In the genomic region with DNA sequence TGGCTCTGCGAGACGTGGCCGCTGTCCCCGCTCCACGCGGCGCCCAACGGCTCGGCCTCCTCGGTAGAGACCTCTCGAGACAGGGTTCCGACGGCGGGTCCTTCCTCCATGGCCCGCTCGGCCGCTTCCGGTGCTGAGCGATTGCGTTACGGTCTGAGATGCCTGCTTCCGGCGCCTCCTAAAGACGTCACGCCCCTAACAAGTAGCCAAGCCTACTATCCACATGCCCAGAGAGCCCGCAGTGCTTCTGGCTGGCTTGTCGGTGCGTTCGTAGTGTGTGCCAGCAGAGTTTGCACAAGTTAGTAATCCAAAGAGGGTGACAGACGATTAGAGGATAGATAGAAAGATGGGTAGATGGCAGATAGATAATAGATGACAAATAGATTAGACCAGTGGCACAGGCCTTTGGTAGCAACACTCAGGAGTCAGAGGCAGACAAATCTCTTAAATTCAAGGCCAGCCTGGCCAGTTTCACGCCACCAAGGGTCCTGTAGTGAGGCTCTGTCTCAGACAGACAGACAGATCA, we compare ENCODE assay signal across 7 mouse cellular contexts. TPM values are rescaled to one million over a fixed set of nuclear protein-coding genes. Genes with fewer than 3 reads are reported as not detected.
DNase-seq lines count a peak whose midpoint lies in the region; ATAC-seq lines count a peak whose summit lies in the region.

Bloc1s4 (minus strand) TSS at position 115 of the 526 bp plus-strand sequence.

- peak within 1 kb of the TSS; percentile 87 for H3K9ac ChIP-seq in intestine, embryonic 16.5 days (ENCODE audit: low read depth, low read length)
- H3K9ac ChIP-seq in midbrain, embryonic 11.5 days (ENCODE audit: low read length): peak within 1 kb of the TSS; percentile 71

- peak; percentile 94 for DNase-seq in adrenal gland, adult 2 months
- peak; percentile 85 for DNase-seq in embryo, embryonic 11.5 days (ENCODE audit: low read depth, low spot score)
- DNase-seq in gastrocnemius, postnatal 4 days (ENCODE audit: low spot score in 2 of 2): peak; percentile 78 to 90
- peak; percentile 95 for DNase-seq in left cerebral cortex, postnatal 36 days (ENCODE audit: low spot score in 2 of 2)
- DNase-seq in midbrain, embryonic 11.5 days (ENCODE audit: low spot score, missing footprints): peak; percentile 99
- DNase-seq in skeletal muscle tissue, adult 2 months (ENCODE audit: low read depth, low spot score): peak; percentile 84

- peak within 1 kb of the TSS; percentile 88 for H3K4me2 ChIP-seq in intestine, embryonic 16.5 days (ENCODE audit: low read depth, low read length)
- peak within 1 kb of the TSS; percentile 98 for H3K4me2 ChIP-seq in midbrain, embryonic 11.5 days

- ATAC-seq in intestine, embryonic 16.5 days: peak; percentile 93
- ATAC-seq in midbrain, embryonic 11.5 days (ENCODE audit: low FRiP score): peak; percentile 96

- no peaks in the 10 kb centered on the region for H3K27me3 ChIP-seq in intestine, embryonic 16.5 days (replicated peaks; ENCODE audit: control insufficient read depth, insufficient read depth, low read length)
- no peaks in the 10 kb centered on the region for H3K27me3 ChIP-seq in midbrain, embryonic 11.5 days (ENCODE audit: control insufficient read depth, insufficient read depth, low read length)

- no peaks in the 10 kb centered on the region for H3K9me3 ChIP-seq in intestine, embryonic 16.5 days (ENCODE audit: control insufficient read depth, low read length)
- no peaks in the 10 kb centered on the region for H3K9me3 ChIP-seq in midbrain, embryonic 11.5 days (ENCODE audit: control insufficient read depth, low read length)

- intact Hi-C loops in left cerebral cortex, postnatal 36 days (cut with DNase I): loop anchor here (5.0 to 10.0 kb wide), 3 partner anchors 164 to 764 kb away; no protein-coding TSS in a partner anchor

- H3K4me3 ChIP-seq in intestine, embryonic 16.5 days (ENCODE audit: low read length): peak within 1 kb of the TSS; percentile 95
- H3K4me3 ChIP-seq in midbrain, embryonic 11.5 days (ENCODE audit: low read depth, low read length): peak within 1 kb of the TSS; percentile 99

- no peaks in the 10 kb centered on the region for H3K36me3 ChIP-seq in intestine, embryonic 16.5 days (ENCODE audit: control insufficient read depth, insufficient read depth, low read length)
- H3K36me3 ChIP-seq in midbrain, embryonic 11.5 days (ENCODE audit: control insufficient read depth, insufficient read depth, low read length): no peaks in the 10 kb centered on the region

- H3K4me1 ChIP-seq in intestine, embryonic 16.5 days (ENCODE audit: control insufficient read depth, insufficient read depth, low read length): peaks cover 8% of the 10 kb centered on the region
- peaks cover 12% of the 10 kb centered on the region for H3K4me1 ChIP-seq in midbrain, embryonic 11.5 days (ENCODE audit: control insufficient read depth, insufficient read depth, low read length)

- 4% methylated on average over 31 of the region's 31 CpGs for WGBS in intestine, embryonic 16.5 days
- WGBS in midbrain, embryonic 11.5 days: 7% methylated on average over 21 of the region's 31 CpGs

- no peak within 1 kb of the TSS for H3K27ac ChIP-seq in intestine, embryonic 16.5 days (ENCODE audit: low read length)
- H3K27ac ChIP-seq in midbrain, embryonic 11.5 days (ENCODE audit: low read depth, low read length): no peak within 1 kb of the TSS

RNA-seq across cellular contexts. Expression of gene Bloc1s4, which starts in this region (rescaled TPM):
- 10 to 100 TPM; 21.9 to 27.5 TPM for total RNA-seq in adrenal gland, adult 2 months (2021)
- polyA plus RNA-seq in adrenal gland, adult 2 months (2012; rRNA removed): 64.9 and 70.9 TPM in 2 replicates
- total RNA-seq in gastrocnemius, postnatal 4 days (2021): 10 to 100 TPM; 10.9 to 11.9 TPM
- 16.5 and 19.7 TPM in 2 replicates for polyA plus RNA-seq in intestine, embryonic 16.5 days (2015; fragmentation: Nextera tagmentation; extraction: Ambion mirVana)
- total RNA-seq in left cerebral cortex, postnatal 36 days (2021): 10 to 100 TPM; 17.3 to 22.5 TPM
- polyA plus RNA-seq in midbrain, embryonic 11.5 days (2014; fragmentation: Nextera tagmentation; extraction: Ambion mirVana): 20.8 and 23.3 TPM in 2 replicates
